Mouse (Mus musculus): ENCODE measurements around the gene Rnf225.

- TF ChIP-seq CTCF (conservative IDR thresholded peaks at IDR 0.05; ENCODE audit: low read length) (no peak), NANOG (IDR thresholded peaks at IDR 0.05; ENCODE audit: borderline replicate concordance, low read length) (no peak), POU5F1 (IDR thresholded peaks at IDR 0.05; ENCODE audit: borderline replicate concordance, low read length) (no peak)
Measured at GRCm38 (mm10) chr7:12966104-12966845, 39.1 kb downstream of the Rnf225 start.

All from E14TG2a.4 (cell line).